Mouse (Mus musculus) liver, embryonic 11.5 days (tissue): ENCODE measurements around the gene Sh3bp5l. TPM values are rescaled to one million over a fixed set of nuclear protein-coding genes. Genes with fewer than 3 reads are reported as not detected.
"Not testable (repeated sequence)": the region's sequence is repeated elsewhere in the genome, so short reads cannot be mapped to it uniquely, and the experiment has no call there.

Source experiments
- ATAC-seq: fragments of 200-750 bp; cut with Nextera tagmentation; replicated peaks from 2 replicates; pipeline ENCODE4 v1.8.0; 2017; ENCODE audit warnings: moderate number of reproducible peaks, mild to moderate bottlenecking, moderate TSS enrichment, moderate library complexity; ENCODE audit not compliant: low FRiP score
- DNase-seq: peaks from one replicate; pipeline ENCODE4 v3.0.0-alpha.2; 2017; ENCODE audit warnings: low spot score
- H3K27ac ChIP-seq: fragments of 300-500 bp; sonication (generic); 2 replicates; pipeline ENCODE4 v1.5.1; 2014; ENCODE audit warnings: mild to moderate bottlenecking, low read depth, low read length, control low read depth
- H3K27me3 ChIP-seq: fragments of 300-500 bp; sonication (generic); replicated peaks from 2 replicates; pipeline ENCODE4 v1.6.1; 2014; ENCODE audit warnings: low read length, mixed read lengths; ENCODE audit not compliant: control insufficient read depth, insufficient read depth
- H3K36me3 ChIP-seq: fragments of 300-500 bp; sonication (generic); 2 replicates; pipeline ENCODE4 v1.6.1; 2014; ENCODE audit warnings: mild to moderate bottlenecking, low read length, moderate library complexity, mixed read lengths; ENCODE audit not compliant: control insufficient read depth, insufficient read depth
- H3K4me1 ChIP-seq: fragments of 300-500 bp; sonication (generic); replicated peaks from 2 replicates; pipeline ENCODE4 v1.6.1; 2014; ENCODE audit warnings: low read length, mixed read lengths; ENCODE audit not compliant: control insufficient read depth, insufficient read depth
- H3K4me2 ChIP-seq: fragments of 300-500 bp; sonication (generic); 2 replicates; pipeline ENCODE4 v1.6.1; 2014; ENCODE audit warnings: mild to moderate bottlenecking, control low read depth, moderate library complexity
- H3K4me3 ChIP-seq: fragments of 300-500 bp; sonication (generic); 2 replicates; pipeline ENCODE4 v1.5.1; 2014; ENCODE audit warnings: low read depth, low read length, control low read depth
- H3K9ac ChIP-seq: fragments of 300-500 bp; sonication (generic); 2 replicates; pipeline ENCODE4 v1.6.1; 2014; ENCODE audit warnings: low read depth, low read length, control low read depth
- H3K9me3 ChIP-seq: fragments of 300-500 bp; sonication (generic); 2 replicates; pipeline ENCODE4 v1.6.1; 2016; ENCODE audit warnings: low read length, inconsistent platforms, mixed read lengths; ENCODE audit not compliant: control insufficient read depth
- WGBS: fragments of 180-500 bp; shearing (Covaris S2); extraction: QIAGEN DNeasy Blood & Tissue Kit; methylation state at CpG from one replicate; pipeline ENCODE4 v1.1.7; 2014; 5-methylcytosine and 5-hydroxymethylcytosine counted together
- polyA plus RNA-seq: library from polyadenylated mRNA; unstranded; fragments of >200 nt; fragmentation: Nextera tagmentation; extraction: Ambion mirVana; gene quantifications from 2 replicates; pipeline ENCODE4 v1.2.1, GENCODE M21; 2014

Gene Sh3bp5l
- polyA plus RNA-seq, 1 experiment from 2014 or later: 20.5 TPM

DNA sequence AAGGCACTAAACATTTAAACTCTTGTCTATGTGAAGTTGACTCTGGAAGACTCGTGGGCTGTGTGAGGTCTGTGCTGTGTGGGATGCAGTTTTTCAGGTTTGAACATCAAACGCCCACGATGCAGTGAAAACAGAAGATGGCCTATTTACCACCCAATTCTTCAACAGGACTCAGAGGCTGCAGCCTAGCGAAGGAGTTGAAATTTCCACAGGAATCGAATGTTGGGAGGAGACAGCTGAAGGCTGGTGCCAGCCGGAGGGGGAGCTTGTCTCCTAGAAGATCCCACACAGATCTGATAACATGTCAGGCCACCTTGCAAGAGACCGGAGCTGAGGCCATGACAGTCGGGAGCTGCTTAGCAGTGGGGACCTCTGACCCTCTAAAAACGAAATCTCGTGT lies 24.0 kb downstream of the Sh3bp5l start:
- Histone ChIP-seq H3K4me2 (no peak overlapping the region), H3K4me1 (peaks cover 23% of the 10 kb centered on the region)
- no peak for DNase-seq

DNA sequence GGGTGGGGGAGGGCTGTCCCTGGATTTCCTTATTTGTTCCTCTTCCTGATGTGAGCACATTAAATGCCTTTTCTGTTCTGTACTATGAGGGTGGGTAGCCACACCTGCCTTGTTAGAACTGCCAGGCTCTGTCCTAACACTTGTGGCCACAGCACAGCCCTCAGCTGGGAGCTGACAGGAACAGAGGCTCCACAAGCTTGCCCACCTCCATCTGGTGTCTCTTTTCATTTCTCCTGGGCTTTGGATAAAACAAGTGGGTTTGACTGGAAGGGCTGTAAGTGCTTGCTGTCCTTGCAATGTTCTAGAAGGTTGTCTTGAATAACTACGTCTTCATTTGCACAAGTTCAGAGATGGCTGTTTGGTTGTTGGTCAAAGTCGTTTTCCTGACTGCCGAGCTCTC lies 24.4 kb downstream of the Sh3bp5l start:
- Histone ChIP-seq H3K4me3 (no peak overlapping the region), H3K4me1 (peaks cover 23% of the 10 kb centered on the region), H3K36me3 (peaks cover 2% of the 10 kb centered on the region; the same call in 1 of the 2 replicates), H3K4me2 (no peak overlapping the region), H3K9ac (no peak overlapping the region), H3K27me3 (no peaks in the 10 kb centered on the region), H3K9me3 (no peaks in the 10 kb centered on the region), H3K27ac (no peak overlapping the region)
- DNase-seq (no peak), ATAC-seq (no peak)
- WGBS: 81% methylated on average over 3 of the region's 3 CpGs

More for the DNA sequence above, 24.0 kb downstream of the Sh3bp5l start:
- H3K4me3 ChIP-seq: no peak overlapping the region
- 55% methylated on average over 10 of the region's 10 CpGs for WGBS
- H3K9me3 ChIP-seq: no peaks in the 10 kb centered on the region
- H3K9ac ChIP-seq: peak overlapping the region; percentile 16; the same call in 1 of the 2 replicates
- H3K36me3 ChIP-seq: peaks cover 2% of the 10 kb centered on the region; the same call in 1 of the 2 replicates
- no peaks in the 10 kb centered on the region for H3K27me3 ChIP-seq
- no peak overlapping the region for H3K27ac ChIP-seq
- no peak for ATAC-seq

DNA sequence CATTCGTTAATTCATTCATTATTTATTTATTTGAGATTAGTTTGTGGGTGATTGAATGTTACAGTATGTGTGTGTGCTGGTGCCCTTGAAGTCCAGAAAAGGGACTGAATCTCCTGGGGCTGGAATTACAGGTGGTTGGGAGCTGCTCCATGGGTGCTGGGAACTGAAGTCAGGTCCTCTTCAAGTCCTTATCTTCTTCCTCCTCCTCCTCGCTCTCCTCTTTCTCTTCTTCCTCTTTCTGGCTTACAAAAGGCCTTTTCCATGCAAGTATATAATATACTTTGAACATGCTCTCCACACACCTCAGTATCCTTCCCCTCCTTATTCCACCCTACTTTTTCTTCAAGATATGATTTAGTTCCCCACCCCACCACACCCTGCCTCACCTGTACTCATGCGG lies 26.5 kb downstream of the Sh3bp5l start:
- DNase-seq (no peak), ATAC-seq (no peak)
- Histone ChIP-seq H3K4me1 (peaks cover 14% of the 10 kb centered on the region), H3K27me3 (no peaks in the 10 kb centered on the region), H3K4me2 (no peak overlapping the region), H3K9ac (no peak overlapping the region), H3K4me3 (no peak overlapping the region), H3K9me3 (no peaks in the 10 kb centered on the region), H3K27ac (no peak overlapping the region), H3K36me3 (no peaks in the 10 kb centered on the region)
- 78% methylated on average over 3 of the region's 3 CpGs for WGBS

DNA sequence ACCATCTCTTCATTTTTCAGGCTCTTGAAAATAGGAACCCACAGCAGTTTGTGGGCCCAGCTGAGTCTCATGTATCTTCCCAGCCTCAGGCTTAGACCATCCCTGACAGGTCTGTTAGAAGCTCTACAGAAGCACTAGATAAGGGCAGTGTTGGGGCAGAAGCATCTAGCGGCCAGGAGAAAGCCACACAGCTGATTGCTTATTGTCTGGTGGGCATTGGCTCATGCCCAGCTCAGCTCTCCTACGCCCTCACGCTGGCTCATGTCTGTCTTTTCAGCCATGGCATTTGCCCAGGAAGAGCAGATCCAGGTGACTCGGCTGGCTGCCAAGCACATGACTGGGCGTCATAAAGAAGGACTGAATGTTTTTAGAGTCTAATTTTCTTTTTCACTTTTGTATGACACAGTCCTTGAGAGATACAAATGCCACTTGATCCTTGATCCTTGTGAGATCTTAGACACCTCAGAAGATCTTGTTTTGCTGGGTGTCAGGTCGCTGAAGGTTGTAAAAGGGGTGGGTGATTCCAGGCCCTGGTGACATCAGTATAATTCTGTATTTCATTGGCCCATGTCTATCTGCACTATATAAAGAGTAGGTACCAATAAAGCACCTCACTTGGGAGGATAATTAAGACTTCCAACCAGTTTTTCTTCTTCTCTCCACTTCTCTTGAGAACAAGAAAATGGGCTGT lies 27.5 kb downstream of the Sh3bp5l start:
- whole genome bisulfite sequencing: 75% methylated on average over 6 of the region's 6 CpGs
- peaks cover 11% of the 10 kb centered on the region for H3K4me1 ChIP-seq

DNA sequence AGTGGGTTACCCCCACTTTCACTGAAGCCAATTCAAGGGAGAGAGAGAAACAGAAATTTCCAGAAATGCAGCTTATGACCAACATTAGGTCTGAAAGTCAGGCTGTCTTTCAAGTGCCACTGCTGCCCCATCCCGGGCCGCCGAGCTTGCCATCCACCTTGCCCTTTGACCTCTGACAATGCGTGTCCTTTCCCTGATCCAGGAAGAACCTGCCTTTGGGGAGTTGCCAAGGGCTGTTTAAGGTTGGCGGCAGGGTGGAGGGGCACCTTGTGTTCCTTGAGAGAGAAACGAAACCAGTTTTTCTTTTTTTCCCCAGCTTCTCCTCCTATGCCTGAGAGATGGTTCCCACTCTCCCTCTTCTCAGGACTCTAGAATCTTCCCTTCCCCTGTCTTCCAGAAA lies 32.0 kb downstream of the Sh3bp5l start:
- H3K36me3 ChIP-seq, DNase-seq, H3K27me3 ChIP-seq, H3K4me1 ChIP-seq, H3K27ac ChIP-seq, ATAC-seq, H3K4me2 ChIP-seq, H3K9me3 ChIP-seq, H3K9ac ChIP-seq, H3K4me3 ChIP-seq: not testable (repeated sequence)
- WGBS: no CpG with 5 or more reads among the region's 6 CpGs

More for the DNA sequence above, 27.5 kb downstream of the Sh3bp5l start:
- Histone ChIP-seq H3K27ac (no peak overlapping the region), H3K9ac (no peak overlapping the region), H3K9me3 (no peaks in the 10 kb centered on the region), H3K4me3 (no peak overlapping the region), H3K4me2 (no peak overlapping the region), H3K36me3 (no peaks in the 10 kb centered on the region), H3K27me3 (no peaks in the 10 kb centered on the region)
- no peak for DNase-seq
- ATAC-seq: no peak

DNA sequence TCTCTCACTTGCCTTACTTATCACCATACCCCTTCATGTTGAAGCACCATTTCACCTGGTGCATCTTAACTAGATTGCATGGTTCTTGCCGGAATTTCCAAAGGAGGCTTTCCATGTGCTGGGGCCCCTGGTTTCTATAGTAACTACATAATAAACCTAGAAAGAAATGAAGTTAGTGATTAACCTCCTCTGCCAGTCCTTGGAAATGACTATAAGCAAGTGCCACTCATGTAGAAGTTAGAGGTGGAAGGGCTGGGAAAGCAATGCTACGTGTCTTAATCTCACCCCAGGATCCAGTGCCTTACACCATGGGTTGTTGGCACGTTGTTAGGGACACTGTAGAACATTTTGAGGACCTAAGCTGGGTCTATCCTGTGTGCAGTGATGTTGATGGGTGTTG lies 33.9 kb downstream of the Sh3bp5l start:
- Histone ChIP-seq H3K9ac (no peak overlapping the region), H3K4me3 (no peak overlapping the region), H3K4me2 (no peak overlapping the region), H3K9me3 (no peaks in the 10 kb centered on the region), H3K4me1 (no peaks in the 10 kb centered on the region), H3K27ac (no peak overlapping the region), H3K27me3 (no peaks in the 10 kb centered on the region), H3K36me3 (no peaks in the 10 kb centered on the region)
- 63% methylated on average over 3 of the region's 3 CpGs for WGBS
- no peak for DNase-seq
- ATAC-seq: no peak

DNA sequence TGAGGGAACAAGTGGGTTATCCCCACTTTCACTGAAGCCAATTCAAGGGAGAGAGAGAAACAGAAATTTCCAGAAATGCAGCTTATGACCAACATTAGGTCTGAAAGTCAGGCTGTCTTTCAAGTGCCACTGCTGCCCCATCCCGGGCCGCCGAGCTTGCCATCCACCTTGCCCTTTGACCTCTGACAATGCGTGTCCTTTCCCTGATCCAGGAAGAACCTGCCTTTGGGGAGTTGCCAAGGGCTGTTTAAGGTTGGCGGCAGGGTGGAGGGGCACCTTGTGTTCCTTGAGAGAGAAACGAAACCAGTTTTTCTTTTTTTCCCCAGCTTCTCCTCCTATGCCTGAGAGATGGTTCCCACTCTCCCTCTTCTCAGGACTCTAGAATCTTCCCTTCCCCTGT lies 35.7 kb downstream of the Sh3bp5l start:
- not testable (repeated sequence) for H3K9me3 ChIP-seq, H3K4me2 ChIP-seq, H3K4me1 ChIP-seq, H3K9ac ChIP-seq, H3K27ac ChIP-seq, H3K4me3 ChIP-seq, ATAC-seq, H3K36me3 ChIP-seq, DNase-seq, H3K27me3 ChIP-seq
- WGBS: no CpG with 5 or more reads among the region's 6 CpGs

DNA sequence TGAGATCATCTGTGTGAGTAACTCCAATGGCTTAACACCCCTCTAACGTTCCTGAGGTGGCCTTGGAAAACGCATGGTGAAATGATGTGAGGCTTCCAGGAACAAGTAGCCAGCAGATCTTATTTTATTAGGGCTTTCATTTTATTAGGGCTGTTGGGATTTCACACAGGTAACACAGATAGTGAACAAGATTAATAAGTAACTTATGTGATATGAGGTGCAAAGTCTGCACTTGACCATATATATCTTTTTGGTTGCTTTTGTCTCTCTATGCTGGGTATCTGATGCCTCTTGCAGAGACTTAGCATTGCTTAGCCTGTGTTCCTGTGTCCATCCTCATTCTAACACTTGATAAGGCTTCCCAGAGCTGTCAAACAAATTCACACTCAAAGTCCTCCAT lies 46.7 kb downstream of the Sh3bp5l start:
- Histone ChIP-seq H3K4me2 (no peak overlapping the region), H3K36me3 (no peaks in the 10 kb centered on the region), H3K4me1 (no peaks in the 10 kb centered on the region), H3K27me3 (no peaks in the 10 kb centered on the region), H3K27ac (no peak overlapping the region), H3K9me3 (no peaks in the 10 kb centered on the region), H3K9ac (no peak overlapping the region), H3K4me3 (no peak overlapping the region)
- WGBS: 73% methylated on average over 2 of the region's 2 CpGs
- DNase-seq: no peak
- no peak for ATAC-seq

DNA sequence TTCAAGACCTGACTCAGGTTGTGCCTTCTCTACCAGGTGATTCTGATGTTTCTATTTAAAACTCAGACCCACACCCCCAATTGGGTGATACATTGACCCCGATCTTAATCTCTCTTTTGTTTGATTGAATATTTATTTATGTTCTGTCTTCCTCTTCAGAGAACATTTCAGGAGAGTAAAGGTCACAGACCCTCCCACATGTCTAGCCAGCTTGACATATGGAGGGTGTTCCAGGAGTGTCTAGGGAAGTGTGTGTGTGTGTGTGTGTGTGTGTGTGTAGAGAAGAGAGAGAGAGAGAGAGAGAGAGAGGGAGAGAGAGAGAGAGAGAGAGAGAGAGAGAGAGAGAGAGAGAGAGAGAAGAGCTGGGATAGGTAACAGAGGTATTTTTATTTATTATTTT lies 47.2 kb downstream of the Sh3bp5l start:
- H3K27me3 ChIP-seq: no peaks in the 10 kb centered on the region
- no peaks in the 10 kb centered on the region for H3K9me3 ChIP-seq
- 60% methylated on average over 1 of the region's 1 CpGs for WGBS
- no peaks in the 10 kb centered on the region for H3K36me3 ChIP-seq
- H3K4me1 ChIP-seq: no peaks in the 10 kb centered on the region
- DNase-seq (no peak), ATAC-seq (no peak)
- H3K9ac ChIP-seq: no peak overlapping the region
- no peak overlapping the region for H3K4me2 ChIP-seq
- H3K4me3 ChIP-seq: no peak overlapping the region
- no peak overlapping the region for H3K27ac ChIP-seq
